Mouse (Mus musculus): ENCODE results near the gene Pptc7. TPM values are rescaled to one million over a fixed set of nuclear protein-coding genes. Genes with fewer than 3 reads are reported as not detected.

The Pptc7 gene
- total and polyA plus RNA-seq, 3 experiments, result 77.5 to 133 (median 108) TPM

DNA sequence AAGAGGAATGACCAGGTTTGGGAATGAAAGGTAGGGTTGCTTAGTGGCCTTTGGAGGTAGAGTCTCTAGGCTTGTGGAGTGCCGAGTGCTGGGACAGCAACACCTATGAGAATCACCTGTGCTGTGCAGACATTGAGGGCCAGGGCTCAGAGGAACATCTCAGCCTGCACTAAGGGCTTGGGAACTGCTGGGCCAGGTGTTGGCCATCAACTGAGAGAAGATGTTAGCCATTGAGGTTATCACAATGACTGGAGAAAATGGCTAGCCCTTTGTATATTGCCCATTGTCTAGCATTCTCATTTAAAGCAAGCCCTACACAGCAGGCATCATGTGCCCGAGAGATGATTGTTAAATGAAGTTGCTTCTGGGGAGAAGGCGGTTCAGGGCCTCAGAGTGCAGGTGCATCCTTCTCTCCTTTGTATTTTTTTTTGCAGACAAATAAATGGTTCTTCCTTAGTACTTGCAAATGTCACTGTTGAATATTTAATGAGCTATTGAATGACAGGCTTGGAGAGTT is 10.1 kb downstream of the Pptc7 start:
- DNase-seq, result no peak
- intact Hi-C loops (cut with DNase I), result loop anchor here (2.0 kb wide), 1 partner anchor 15 kb away; no protein-coding TSS in a partner anchor
- peaks cover 21% of the 10 kb centered on the region for H3K4me1 ChIP-seq (ENCODE audit: control insufficient read depth, insufficient read depth, low read length)
- 72% methylated on average over 3 of the region's 3 CpGs for WGBS
- no peaks in the 10 kb centered on the region for H3K27me3 ChIP-seq (ENCODE audit: control insufficient read depth, insufficient read depth, low read length)
- peaks cover 4% of the 10 kb centered on the region for H3K36me3 ChIP-seq (ENCODE audit: control insufficient read depth, insufficient read depth, low read length)
- TF ChIP-seq CTCF (IDR thresholded peaks at IDR 0.05) (no peak), POLR2A (IDR thresholded peaks at IDR 0.05; ENCODE audit: insufficient read depth, low read depth, low read length) (no peak), EP300 (IDR thresholded peaks at IDR 0.05; ENCODE audit: insufficient read depth, low read depth, low read length) (no peak)
- H3K27ac ChIP-seq, result no peak overlapping the region
- no peak overlapping the region for H3K4me3 ChIP-seq
- H3K9ac ChIP-seq (ENCODE audit: low read depth, low read length), result no peak overlapping the region
- H3K79me2 ChIP-seq (replicated peaks; ENCODE audit: control insufficient read depth, insufficient read depth, low read length), result peaks cover 4% of the 10 kb centered on the region; the same call in 1 of the 2 replicates

DNA sequence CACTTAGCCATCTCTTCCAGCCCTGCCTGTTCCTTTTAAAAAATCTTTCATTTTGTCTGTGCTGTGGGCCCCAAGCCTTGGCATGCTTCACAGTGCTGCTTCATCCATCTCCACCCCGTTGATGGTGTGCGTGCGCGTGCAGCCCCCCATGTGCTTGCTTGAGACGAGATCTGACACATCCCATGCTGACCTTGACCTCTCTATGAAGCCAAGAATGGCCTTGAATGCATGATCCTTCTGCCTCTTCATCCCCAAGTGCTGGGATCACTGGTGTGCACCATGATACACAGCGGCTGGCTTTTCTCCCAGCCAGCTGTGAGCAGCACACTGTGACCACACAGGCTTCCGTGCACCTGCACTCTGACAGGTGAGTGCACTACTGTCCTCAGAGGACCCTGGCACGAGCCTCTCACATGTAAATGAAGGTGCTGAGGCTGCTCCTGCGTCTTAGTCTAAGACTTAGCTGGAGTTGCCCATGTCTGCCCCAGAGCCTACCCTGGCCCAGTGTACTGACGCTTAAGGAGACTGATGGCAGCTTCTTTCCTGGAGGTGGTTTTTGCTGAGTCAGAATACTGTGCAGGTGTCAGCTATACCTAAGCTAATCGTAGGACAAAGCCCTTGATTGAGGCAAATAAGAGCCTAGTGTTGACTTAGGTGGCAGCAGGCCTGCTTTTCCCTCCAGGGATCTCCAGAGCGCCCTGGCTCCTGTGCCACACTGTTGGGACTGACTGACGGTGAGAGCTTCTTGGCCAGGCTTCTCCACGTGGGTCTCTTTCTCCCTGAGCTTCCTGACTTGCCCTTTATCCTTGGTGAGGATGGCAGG is 11.2 kb downstream of the Pptc7 start:
- TF ChIP-seq CTCF (IDR thresholded peaks at IDR 0.05) (no peak), EP300 (IDR thresholded peaks at IDR 0.05; ENCODE audit: insufficient read depth, low read depth, low read length) (no peak), POLR2A (IDR thresholded peaks at IDR 0.05; ENCODE audit: insufficient read depth, low read depth, low read length) (no peak)
- Histone ChIP-seq H3K27ac (no peak overlapping the region), H3K4me3 (no peak overlapping the region), H3K36me3 (ENCODE audit: control insufficient read depth, insufficient read depth, low read length) (peaks cover 4% of the 10 kb centered on the region), H3K27me3 (ENCODE audit: control insufficient read depth, insufficient read depth, low read length) (no peaks in the 10 kb centered on the region), H3K9ac (ENCODE audit: low read depth, low read length) (no peak overlapping the region), H3K79me2 (replicated peaks; ENCODE audit: control insufficient read depth, insufficient read depth, low read length) (peaks cover 4% of the 10 kb centered on the region; the same call in 1 of the 2 replicates), H3K4me1 (ENCODE audit: control insufficient read depth, insufficient read depth, low read length) (peaks cover 28% of the 10 kb centered on the region)
- DNase-seq, result no peak
- intact Hi-C loops (cut with DNase I), result loop anchor here (2.0 kb wide), 1 partner anchor 13 kb away; no protein-coding TSS in a partner anchor
- WGBS, result 69% methylated on average over 14 of the region's 14 CpGs

DNA sequence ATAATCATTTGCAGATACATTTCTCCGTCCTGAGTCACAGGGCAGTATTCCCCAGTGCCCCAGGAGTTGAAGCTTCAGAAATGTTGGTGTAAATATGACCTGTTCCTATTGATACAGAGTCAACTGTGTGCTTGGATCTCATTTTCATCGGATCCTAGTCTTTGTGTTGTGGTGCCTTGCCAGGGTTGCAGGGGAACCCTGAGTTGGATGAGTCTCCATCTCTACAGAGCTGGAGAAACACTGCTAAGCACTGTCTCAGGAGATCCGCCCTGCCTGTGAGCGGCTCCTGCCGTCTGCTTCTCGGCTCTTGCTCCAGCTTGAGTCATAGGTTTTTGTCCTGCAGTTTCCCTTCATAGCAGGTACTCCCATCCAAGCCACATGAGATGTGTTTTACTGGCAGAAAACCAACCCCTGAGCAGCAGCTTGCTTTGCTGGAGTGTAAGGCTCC is 15.9 kb downstream of the Pptc7 start:
- Histone ChIP-seq H3K27ac (no peak overlapping the region), H3K9ac (ENCODE audit: low read depth, low read length) (no peak overlapping the region), H3K27me3 (ENCODE audit: control insufficient read depth, insufficient read depth, low read length) (no peaks in the 10 kb centered on the region), H3K79me2 (replicated peaks; ENCODE audit: control insufficient read depth, insufficient read depth, low read length) (peaks cover 7% of the 10 kb centered on the region), H3K4me3 (no peak overlapping the region), H3K36me3 (ENCODE audit: control insufficient read depth, insufficient read depth, low read length) (peaks cover 22% of the 10 kb centered on the region), H3K4me1 (ENCODE audit: control insufficient read depth, insufficient read depth, low read length) (peaks cover 39% of the 10 kb centered on the region)
- 40% methylated on average over 6 of the region's 6 CpGs for WGBS
- TF ChIP-seq EP300 (IDR thresholded peaks at IDR 0.05; ENCODE audit: insufficient read depth, low read depth, low read length), result no peak
- intact Hi-C loops (cut with DNase I), result no loop called here
- DNase-seq, result peak in 1 of 2 experiments; percentile 37

DNA sequence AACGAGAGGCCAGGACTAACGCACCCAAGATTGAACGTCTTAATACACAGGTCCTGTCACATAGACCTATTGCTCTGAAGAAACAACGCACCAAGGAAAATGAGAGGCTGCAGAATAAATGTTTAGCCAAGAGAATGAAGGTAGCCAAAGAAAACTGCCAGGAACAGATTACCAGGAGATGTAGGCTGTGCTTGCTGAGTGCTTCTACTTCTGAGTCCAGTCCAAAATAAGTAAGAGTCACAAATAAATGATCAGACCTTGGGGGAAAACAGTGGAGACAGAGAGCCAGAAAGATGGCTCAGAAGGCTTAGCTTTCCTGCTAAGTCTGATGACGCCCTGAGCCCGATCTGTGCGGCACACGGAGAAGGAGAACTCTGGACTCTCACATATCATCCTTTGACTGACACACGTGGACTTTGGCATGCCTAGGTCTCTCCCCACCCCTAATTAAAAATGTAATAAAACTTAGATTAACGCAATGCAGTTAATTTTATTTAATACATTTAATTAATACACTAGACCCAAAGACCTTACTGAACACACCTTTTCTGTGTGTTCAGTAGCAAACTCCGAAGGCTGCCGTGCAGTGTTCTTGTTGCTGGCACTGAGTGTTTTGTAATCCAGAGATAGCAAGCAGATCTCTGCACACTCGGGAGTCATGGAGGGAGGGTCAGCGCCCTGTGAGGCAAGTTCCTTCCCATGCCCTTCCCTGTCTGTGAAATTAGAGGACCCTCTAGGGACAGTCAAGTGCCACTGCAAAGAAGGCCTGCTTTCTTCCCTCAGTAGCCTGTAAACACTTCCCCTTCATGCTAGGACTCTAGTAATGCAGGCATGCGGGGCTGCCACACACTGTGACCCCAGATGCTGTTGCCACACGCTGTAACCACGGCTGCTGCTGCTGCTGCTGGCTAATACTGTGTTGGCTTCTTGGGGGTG is 18.9 kb downstream of the Pptc7 start:
- TF ChIP-seq EP300 (IDR thresholded peaks at IDR 0.05; ENCODE audit: insufficient read depth, low read depth, low read length) (no peak), CTCF (IDR thresholded peaks at IDR 0.05) (peak; percentile 38), POLR2A (IDR thresholded peaks at IDR 0.05; ENCODE audit: insufficient read depth, low read depth, low read length) (no peak)
- WGBS, result 39% methylated on average over 17 of the region's 17 CpGs
- Histone ChIP-seq H3K9ac (ENCODE audit: low read depth, low read length) (peak overlapping the region; percentile 43), H3K27me3 (ENCODE audit: control insufficient read depth, insufficient read depth, low read length) (no peaks in the 10 kb centered on the region), H3K79me2 (replicated peaks; ENCODE audit: control insufficient read depth, insufficient read depth, low read length) (peaks cover 8% of the 10 kb centered on the region), H3K4me3 (no peak overlapping the region), H3K36me3 (ENCODE audit: control insufficient read depth, insufficient read depth, low read length) (peaks cover 22% of the 10 kb centered on the region), H3K27ac (no peak overlapping the region; the same call in 1 of the 2 replicates), H3K4me1 (ENCODE audit: control insufficient read depth, insufficient read depth, low read length) (peaks cover 38% of the 10 kb centered on the region)
- intact Hi-C loops (cut with DNase I), result no loop called here
- no peak for DNase-seq

- peaks cover 8% of the 10 kb centered on the region for H3K79me2 ChIP-seq (replicated peaks; ENCODE audit: control insufficient read depth, insufficient read depth, low read length)
- intact Hi-C loops (cut with DNase I), result no loop called here
- no peak overlapping the region; the same call in 1 of the 2 replicates for H3K27ac ChIP-seq
- 36% methylated on average over 7 of the region's 7 CpGs for WGBS
- H3K4me1 ChIP-seq (ENCODE audit: control insufficient read depth, insufficient read depth, low read length), result peaks cover 36% of the 10 kb centered on the region
- H3K9ac ChIP-seq (ENCODE audit: low read depth, low read length), result no peak overlapping the region
- TF ChIP-seq POLR2A (IDR thresholded peaks at IDR 0.05; ENCODE audit: insufficient read depth, low read depth, low read length) (no peak), EP300 (IDR thresholded peaks at IDR 0.05; ENCODE audit: insufficient read depth, low read depth, low read length) (no peak), CTCF (IDR thresholded peaks at IDR 0.05) (no peak)
- H3K4me3 ChIP-seq, result no peak overlapping the region
- no peak for DNase-seq
- H3K27me3 ChIP-seq (ENCODE audit: control insufficient read depth, insufficient read depth, low read length), result no peaks in the 10 kb centered on the region
- peaks cover 22% of the 10 kb centered on the region for H3K36me3 ChIP-seq (ENCODE audit: control insufficient read depth, insufficient read depth, low read length)
Measured at GRCm38 (mm10) chr5:122303937-122304336, 19.8 kb downstream of the Pptc7 start.
